Mouse (Mus musculus) CD4-positive helper T cell, adult 2 months (primary cell): Measurements from ENCODE around the gene Micu1.
"Not testable (repeated sequence)": the region's sequence is repeated elsewhere in the genome, so short reads cannot be mapped to it uniquely, and the experiment has no call there.

Experiments used
- DNase-seq: peaks from one replicate; pipeline ENCODE4 v3.0.0-alpha.2; 2012; ENCODE audit warnings: low read depth, missing footprints, low spot score

Gene Micu1

DNA sequence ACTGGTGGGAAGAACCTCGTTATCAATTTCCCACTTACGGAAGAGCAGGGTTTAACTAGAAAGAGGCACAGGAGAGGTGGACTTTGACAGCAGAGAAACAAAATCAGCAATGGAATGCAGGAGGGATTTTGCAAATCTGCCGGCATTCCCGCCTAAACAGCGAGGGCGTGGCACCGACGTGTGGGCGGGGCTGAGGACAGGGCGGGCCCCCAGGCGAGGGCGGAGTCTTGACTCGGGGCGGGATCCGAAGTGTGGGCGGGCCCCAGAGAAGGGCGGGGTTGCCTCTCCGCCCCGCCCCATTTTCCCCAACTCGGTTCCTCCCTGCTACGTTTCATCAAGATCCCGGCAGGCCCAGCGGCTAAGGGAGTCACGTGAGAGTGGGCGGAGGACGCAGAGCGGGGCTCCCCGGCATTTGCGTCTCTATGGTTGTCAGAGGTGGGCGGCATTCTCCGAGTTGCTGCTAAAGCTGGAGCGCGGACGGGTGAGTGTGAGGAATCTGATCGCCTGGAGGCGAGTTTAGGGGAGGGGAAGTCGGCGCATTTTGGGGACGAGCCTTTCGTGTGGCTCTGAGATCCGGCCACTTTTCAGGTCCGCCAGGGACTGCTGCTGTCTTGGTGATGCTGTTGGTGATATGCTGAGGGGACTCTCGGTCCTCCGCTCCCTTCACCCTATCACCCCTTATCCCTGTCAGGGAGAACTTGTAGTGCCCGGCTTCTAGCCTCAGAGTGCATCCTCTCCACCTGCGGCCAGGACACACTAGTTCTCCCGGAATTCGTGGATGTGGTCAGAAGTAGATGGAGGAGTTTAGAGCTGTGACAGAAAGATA is at the start of gene Micu1:
Gene Micu1, plus strand, starts transcription at position 271 of the 826 bp plus-strand sequence.
- DNase-seq: peak; percentile 94

DNA sequence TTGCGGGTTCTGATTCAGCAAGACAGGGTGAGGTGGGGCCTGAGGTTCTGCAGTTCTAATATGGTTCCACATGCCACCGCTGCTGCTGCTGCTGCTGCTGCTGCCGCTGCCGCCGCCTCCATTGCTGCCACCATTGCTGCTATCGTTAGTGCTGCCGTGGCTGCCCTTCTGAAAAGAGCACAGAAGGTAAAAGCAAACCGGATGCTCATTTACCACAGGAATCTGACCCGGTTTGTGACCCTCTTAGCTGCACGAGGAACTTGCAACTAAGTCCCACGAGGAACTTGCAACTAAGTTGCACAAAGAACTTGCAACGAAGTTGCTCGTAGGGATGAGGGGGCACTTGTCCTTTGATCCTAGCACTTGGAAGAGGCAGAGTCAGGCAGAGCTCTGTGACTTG is 45.5 kb upstream of the Micu1 start:
- DNase-seq: peak; percentile 13

DNA sequence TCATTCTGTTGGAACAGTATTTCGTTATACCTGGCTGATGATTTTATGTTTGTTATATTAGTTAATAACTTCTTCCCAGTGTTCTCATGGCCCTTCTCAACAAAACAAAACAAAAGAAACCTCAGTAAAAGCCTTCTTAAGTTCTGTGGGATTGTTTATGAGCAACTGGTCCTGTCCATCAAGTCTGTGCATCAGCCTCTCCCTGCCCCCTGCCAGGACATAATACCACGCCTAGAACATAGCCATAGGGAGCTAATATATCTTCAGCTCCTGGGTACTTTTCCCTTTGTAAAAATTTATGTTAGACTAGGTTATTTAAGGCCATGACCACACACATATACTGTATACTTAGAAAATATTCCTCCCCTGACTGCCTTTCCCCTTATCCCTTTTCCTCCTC is 37.5 kb upstream of the Micu1 start:
- DNase-seq: no peak

- DNase-seq: no peak
These were observed 36.6 kb upstream of the Micu1 start for GRCm38 (mm10) chr10:59665503-59666291.

- no peak for DNase-seq
These were observed 34.9 kb upstream of the Micu1 start for GRCm38 (mm10) chr10:59667377-59667776.

DNA sequence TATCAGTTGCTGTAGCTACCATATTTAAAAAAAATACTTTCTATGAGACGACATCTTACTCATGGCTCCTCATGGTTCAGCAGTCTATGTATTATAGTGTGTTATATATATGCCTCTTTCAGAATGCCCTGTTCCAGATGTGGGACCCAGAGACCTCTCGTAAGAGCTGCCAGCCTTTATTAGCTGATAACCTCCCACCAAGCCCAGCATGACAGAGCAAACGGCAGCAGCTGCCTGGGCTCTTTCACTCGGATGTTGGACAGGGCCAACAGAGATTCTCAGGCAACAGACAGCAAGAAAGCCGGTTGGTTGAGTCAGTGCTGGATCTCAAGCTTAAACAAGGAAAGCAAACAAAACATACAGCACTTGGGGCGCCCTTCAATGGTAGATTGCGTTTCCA is 33.8 kb upstream of the Micu1 start:
- DNase-seq: no peak

- DNase-seq: no peak
These were observed 24.4 kb upstream of the Micu1 start for GRCm38 (mm10) chr10:59677836-59678235.

- no peak for DNase-seq
These were observed 23.1 kb upstream of the Micu1 start for GRCm38 (mm10) chr10:59679189-59679588.

GRCm38 (mm10) chr10:59685586-59685985 is 16.7 kb upstream of the Micu1 start:
- not testable (repeated sequence) for DNase-seq

DNA sequence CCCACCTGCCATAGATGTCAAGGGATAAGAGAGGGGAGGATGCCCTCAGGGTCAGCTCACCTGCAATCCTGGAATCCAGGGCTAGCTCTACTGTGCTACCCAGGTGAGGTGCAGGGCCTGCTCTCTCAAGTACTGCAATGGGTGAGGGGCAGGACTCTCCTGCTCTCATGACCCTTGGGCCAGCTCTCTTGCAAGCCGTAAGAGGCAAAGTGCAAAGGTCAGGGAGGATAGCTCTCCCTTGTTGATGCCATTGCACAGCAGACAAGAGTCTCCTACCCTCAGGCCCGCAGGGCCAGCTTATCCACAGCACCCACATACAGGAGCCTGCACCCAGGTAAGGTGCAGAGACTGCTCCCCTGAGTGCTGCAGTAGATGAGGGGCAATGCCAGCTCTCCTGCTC is 15.2 kb upstream of the Micu1 start:
- no peak for DNase-seq

- DNase-seq: no peak
These were observed 12.4 kb upstream of the Micu1 start for GRCm38 (mm10) chr10:59689836-59690235.

DNA sequence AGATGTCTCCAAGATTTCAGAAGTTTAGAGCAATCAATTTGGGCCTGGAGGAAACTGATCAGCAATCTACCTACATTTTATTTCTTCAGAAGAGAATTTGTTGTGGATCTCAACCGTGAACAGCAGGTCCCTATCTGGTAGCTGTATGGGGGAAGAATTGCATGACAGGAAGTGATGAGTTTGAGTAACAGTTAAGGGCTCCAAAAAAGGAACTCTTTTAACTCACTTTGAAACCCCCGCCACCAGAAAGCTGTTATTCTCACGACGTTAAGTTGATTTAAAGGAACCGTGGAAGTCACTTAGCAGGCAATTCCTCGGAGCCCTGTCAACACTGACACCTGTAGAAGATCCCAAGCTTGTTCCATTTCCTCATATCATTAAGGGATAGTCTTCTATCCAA is 9.8 kb upstream of the Micu1 start:
- peak; percentile 22 for DNase-seq

- DNase-seq: no peak
These were observed 8.2 kb upstream of the Micu1 start for GRCm38 (mm10) chr10:59694104-59694503.

- DNase-seq: no peak
These were observed 2.8 kb upstream of the Micu1 start for GRCm38 (mm10) chr10:59699516-59699915.

GRCm38 (mm10) chr10:59701805-59702204 is 472 bp upstream of the Micu1 start:
- DNase-seq: no peak

GRCm38 (mm10) chr10:59703060-59703760 is 933 bp downstream of the Micu1 start:
- DNase-seq: no peak

GRCm38 (mm10) chr10:59706991-59707546 is 4.8 kb downstream of the Micu1 start:
- peak; percentile 39 for DNase-seq

DNA sequence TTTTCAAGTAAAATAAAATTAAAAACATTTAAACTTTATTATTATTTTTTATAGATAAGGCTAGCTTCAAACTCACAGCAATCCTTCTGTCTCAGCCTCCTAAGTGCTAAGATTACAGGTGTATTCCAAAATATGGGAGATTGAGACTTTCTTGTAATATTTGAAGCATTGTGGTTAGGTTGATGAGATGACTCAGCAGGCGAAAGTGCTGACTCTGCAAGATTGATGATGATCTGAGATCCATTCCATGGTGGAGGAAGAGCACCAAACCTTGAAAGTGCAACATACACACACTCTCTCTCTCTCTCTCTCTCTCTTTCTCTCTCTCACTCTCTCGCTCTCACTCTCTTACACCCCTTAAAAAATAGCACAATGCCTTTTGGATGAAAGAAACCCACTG is 5.3 kb downstream of the Micu1 start:
- peak; percentile 39 for DNase-seq

DNA sequence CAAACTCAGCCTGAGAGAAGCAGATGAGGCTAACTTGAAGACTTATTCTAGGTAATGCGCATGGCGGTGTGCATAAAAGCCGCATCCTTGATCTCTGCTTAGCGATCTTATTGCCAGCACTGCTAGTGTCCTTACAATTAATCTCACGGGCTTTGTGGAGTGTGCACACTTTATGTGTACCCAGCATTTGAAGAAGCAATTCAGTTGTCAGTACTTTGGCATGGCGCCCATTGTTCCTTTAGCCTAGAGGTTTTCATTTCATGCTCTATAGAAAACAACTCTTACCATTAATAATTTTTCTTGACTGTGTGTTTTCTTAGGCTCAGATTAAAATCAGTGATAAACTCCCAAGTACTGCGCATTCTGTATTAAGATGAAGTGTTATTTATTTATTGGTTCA is 7.0 kb downstream of the Micu1 start:
- no peak for DNase-seq

DNA sequence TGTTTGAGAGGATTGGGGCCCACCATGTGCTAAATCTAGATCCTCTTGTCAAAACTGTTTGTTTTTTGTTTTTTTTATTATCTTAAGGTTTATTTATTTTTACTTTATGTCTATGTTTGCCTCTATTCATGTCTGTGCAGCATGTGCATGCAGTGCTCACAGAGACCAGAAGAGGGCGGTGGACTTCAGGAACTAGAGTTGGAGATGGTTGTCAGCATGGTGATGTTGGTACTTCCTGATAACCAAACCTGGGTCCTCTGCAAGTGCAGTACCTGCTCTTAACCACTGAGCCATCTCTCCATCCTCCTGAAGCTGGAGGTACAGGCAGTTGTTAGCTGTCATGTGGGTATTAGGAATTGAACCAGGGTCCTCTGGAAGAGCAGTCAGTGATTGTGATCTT is 8.0 kb downstream of the Micu1 start:
- peak; percentile 55 for DNase-seq

- DNase-seq: no peak
These were observed 9.8 kb downstream of the Micu1 start for GRCm38 (mm10) chr10:59712062-59712461.

DNA sequence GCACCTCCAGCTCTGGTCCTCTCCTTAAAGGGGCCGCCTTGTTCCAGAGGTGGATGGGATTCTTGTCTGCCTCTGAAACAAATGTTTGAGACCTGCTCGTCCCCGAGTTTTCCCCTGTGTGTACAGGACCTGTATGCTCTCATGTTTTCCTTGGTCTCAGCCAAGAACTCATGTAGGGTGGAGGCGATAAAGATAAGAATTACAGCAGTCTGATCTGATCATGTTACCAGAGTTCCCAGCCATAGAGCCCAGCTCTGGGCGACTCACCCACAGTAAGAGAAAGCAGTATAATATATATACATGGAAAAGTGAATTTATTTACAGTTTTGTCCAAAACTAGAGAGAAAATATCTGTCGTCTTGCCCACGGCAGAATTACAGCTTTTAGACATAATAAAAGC is 17.7 kb downstream of the Micu1 start:
- no peak for DNase-seq
